Comparison of ENCODE assay signal across 26 mouse cellular contexts in genomic region chr17:34937960-34938505, GRCm38 (mm10). TPM values are rescaled to one million over a fixed set of nuclear protein-coding genes. Genes with fewer than 3 reads are reported as not detected.
DNase-seq lines count a peak whose midpoint lies in the region; ATAC-seq and TF ChIP-seq lines count a peak whose summit lies in the region.
"Had no signal": no experiment of that assay in that cellular context is flagged by ENCODE, and none has a peak within 500 bp of the region (broad histone marks: within the 10 kb centered on the region; RNA-seq: fewer than 3 reads in every experiment).

No protein-coding gene starts in this region.

- no peaks in the 10 kb centered on the region for H3K36me3 ChIP-seq in liver, embryonic 16.5 days (ENCODE audit: control insufficient read depth, insufficient read depth)
- peaks cover 18% of the 10 kb centered on the region; the same call in 1 of the 2 replicates for H3K36me3 ChIP-seq in liver, embryonic 12.5 days
- peaks cover 5% of the 10 kb centered on the region; the same call in 1 of the 2 replicates for H3K36me3 ChIP-seq in liver, postnatal 0 days (replicated peaks; ENCODE audit: insufficient read depth, low read length)
- H3K36me3 ChIP-seq in hindbrain, postnatal 0 days (ENCODE audit: insufficient read depth, low read length) = peaks cover 15% of the 10 kb centered on the region

- DNase-seq in kidney, adult 11 months = peak; percentile 83
- DNase-seq in kidney, postnatal 4 days = no peak
- DNase-seq in liver, postnatal 0 days = no peak
- DNase-seq in hindbrain, postnatal 0 days (ENCODE audit: low spot score) = no peak
- no peak for DNase-seq in heart, adult 8-10 months (ENCODE audit: low spot score)
- DNase-seq: adrenal gland, postnatal 36 days; cerebellum, adult 18-20 months; gastrocnemius, adult 2 months; lung, embryonic 14.5 days; lung, postnatal 4 days; thymus, postnatal 25 days had no signal

- peak; percentile 31; the same call in 1 of the 2 replicates for ATAC-seq in liver, embryonic 16.5 days (ENCODE audit: low read depth)
- no peak for ATAC-seq in liver, embryonic 12.5 days
- peak; percentile 12; the same call in 1 of the 2 replicates for ATAC-seq in liver, postnatal 0 days
- no peak for ATAC-seq in hindbrain, postnatal 0 days
- ATAC-seq: intestine, postnatal 0 days had no signal

- 57% methylated on average over 6 of the region's 6 CpGs for WGBS in liver, embryonic 16.5 days (ENCODE audit: insufficient replicate concordance)
- WGBS in liver, embryonic 12.5 days (ENCODE audit: insufficient replicate concordance) = 71% methylated on average over 6 of the region's 6 CpGs
- 60% methylated on average over 6 of the region's 6 CpGs for WGBS in liver, postnatal 0 days (ENCODE audit: insufficient replicate concordance)
- WGBS in hindbrain, postnatal 0 days = 85% methylated on average over 6 of the region's 6 CpGs

- no peak for TF ChIP-seq EP300 in liver, postnatal 0 days (IDR thresholded peaks at IDR 0.05; ENCODE audit: low read depth)

- H3K4me1 ChIP-seq in liver, embryonic 16.5 days (ENCODE audit: control insufficient read depth, low read depth, low read length) = peaks cover 6% of the 10 kb centered on the region
- peaks cover 35% of the 10 kb centered on the region for H3K4me1 ChIP-seq in liver, embryonic 12.5 days
- peaks cover 23% of the 10 kb centered on the region for H3K4me1 ChIP-seq in liver, postnatal 0 days (ENCODE audit: insufficient read depth)
- H3K4me1 ChIP-seq in hindbrain, postnatal 0 days (ENCODE audit: insufficient read depth, low read length) = no peaks in the 10 kb centered on the region

- H3K9me3 ChIP-seq in liver, embryonic 16.5 days (replicated peaks; ENCODE audit: control insufficient read depth, low read length) = no peaks in the 10 kb centered on the region
- no peaks in the 10 kb centered on the region for H3K9me3 ChIP-seq in liver, embryonic 12.5 days (replicated peaks)
- no peaks in the 10 kb centered on the region for H3K9me3 ChIP-seq in liver, postnatal 0 days (ENCODE audit: low read length)
- no peaks in the 10 kb centered on the region for H3K9me3 ChIP-seq in hindbrain, postnatal 0 days (ENCODE audit: low read length)
- H3K9me3 ChIP-seq: forebrain, embryonic 12.5 days; heart, embryonic 13.5 days; limb, embryonic 12.5 days; midbrain, embryonic 12.5 days; neural tube, embryonic 13.5 days had no signal

- H3K4me2 ChIP-seq in liver, embryonic 16.5 days (ENCODE audit: low read depth, low read length) = no peak overlapping the region
- H3K4me2 ChIP-seq in liver, embryonic 12.5 days = no peak overlapping the region
- no peak overlapping the region for H3K4me2 ChIP-seq in liver, postnatal 0 days (ENCODE audit: low read depth, low read length)
- no peak overlapping the region for H3K4me2 ChIP-seq in hindbrain, postnatal 0 days (ENCODE audit: low read depth, low read length)
- H3K4me2 ChIP-seq: forebrain, embryonic 12.5 days; heart, embryonic 13.5 days; hindbrain, embryonic 14.5 days; limb, embryonic 12.5 days; lung, embryonic 14.5 days; midbrain, embryonic 12.5 days; neural tube, embryonic 13.5 days had no signal

- H3K9ac ChIP-seq in liver, embryonic 16.5 days (ENCODE audit: low read depth, low read length) = no peak overlapping the region
- H3K9ac ChIP-seq in liver, embryonic 12.5 days = no peak overlapping the region
- H3K9ac ChIP-seq in liver, postnatal 0 days (replicated peaks) = no peak overlapping the region
- no peak overlapping the region for H3K9ac ChIP-seq in hindbrain, postnatal 0 days (replicated peaks; ENCODE audit: low read length)
- H3K9ac ChIP-seq: forebrain, embryonic 12.5 days; heart, embryonic 13.5 days; hindbrain, embryonic 14.5 days; limb, embryonic 12.5 days; lung, embryonic 14.5 days; midbrain, embryonic 12.5 days; neural tube, embryonic 13.5 days had no signal

- no peak overlapping the region for H3K4me3 ChIP-seq in liver, embryonic 16.5 days (ENCODE audit: low read depth, low read length)
- no peak overlapping the region for H3K4me3 ChIP-seq in liver, embryonic 12.5 days
- no peak overlapping the region for H3K4me3 ChIP-seq in liver, postnatal 0 days (ENCODE audit: low read depth, low read length)
- H3K4me3 ChIP-seq in hindbrain, postnatal 0 days (ENCODE audit: low read length) = no peak overlapping the region
- H3K4me3 ChIP-seq: forebrain, embryonic 12.5 days; gastrocnemius, adult 2 months; heart, embryonic 13.5 days; limb, embryonic 12.5 days; midbrain, embryonic 12.5 days; neural tube, embryonic 13.5 days had no signal

- H3K27ac ChIP-seq in liver, embryonic 16.5 days (ENCODE audit: low read length) = no peak overlapping the region
- H3K27ac ChIP-seq in liver, embryonic 12.5 days = no peak overlapping the region
- H3K27ac ChIP-seq in liver, postnatal 0 days (ENCODE audit: low read depth) = peak overlapping the region; percentile 66; the same call in 1 of the 2 replicates
- H3K27ac ChIP-seq in hindbrain, postnatal 0 days = no peak overlapping the region
- H3K27ac ChIP-seq: forebrain, embryonic 12.5 days; gastrocnemius, adult 2 months; heart, embryonic 13.5 days; hindbrain, embryonic 14.5 days; limb, embryonic 12.5 days; midbrain, embryonic 12.5 days; neural tube, embryonic 13.5 days had no signal

- no peak for TF ChIP-seq CTCF in liver, postnatal 0 days (IDR thresholded peaks at IDR 0.05; ENCODE audit: low read depth)
- no peak for TF ChIP-seq CTCF in hindbrain, postnatal 0 days (IDR thresholded peaks at IDR 0.05; ENCODE audit: low read depth)

- no peaks in the 10 kb centered on the region for H3K27me3 ChIP-seq in liver, embryonic 16.5 days (ENCODE audit: control insufficient read depth, insufficient read depth, low read depth, low read length)
- no peaks in the 10 kb centered on the region for H3K27me3 ChIP-seq in liver, embryonic 12.5 days (replicated peaks)
- no peaks in the 10 kb centered on the region for H3K27me3 ChIP-seq in liver, postnatal 0 days (ENCODE audit: insufficient read depth, low read length)
- no peaks in the 10 kb centered on the region for H3K27me3 ChIP-seq in hindbrain, postnatal 0 days (ENCODE audit: insufficient read depth, low read length)
- H3K27me3 ChIP-seq: CH12.LX; forebrain, embryonic 12.5 days; heart, embryonic 13.5 days; limb, embryonic 12.5 days; midbrain, embryonic 12.5 days; neural tube, embryonic 13.5 days had no signal

RNA-seq across cellular contexts. Expression of gene Neu1, which starts 7.0 kb away (rescaled TPM):
- polyA plus RNA-seq in liver, embryonic 16.5 days (2015; fragmentation: Nextera tagmentation; extraction: Ambion mirVana) = 17.8 and 20.6 TPM in 2 replicates
- 16.9 and 17.3 TPM in 2 replicates for polyA plus RNA-seq in liver, embryonic 12.5 days (2016; fragmentation: Nextera tagmentation; extraction: Ambion mirVana)
- polyA plus RNA-seq in liver, postnatal 0 days (2015; fragmentation: Nextera tagmentation; extraction: Ambion mirVana) = 35.6 and 40.3 TPM in 2 replicates
- 50.9 and 93.9 TPM in 2 replicates for total RNA-seq in hindbrain, postnatal 0 days (2014; rRNA removed)
- polyA plus RNA-seq in hindbrain, postnatal 0 days (2015; fragmentation: Nextera tagmentation; extraction: Ambion mirVana) = 42.9 and 43.1 TPM in 2 replicates
- total RNA-seq in heart, adult 8-10 months (2022) = 10 to 100 TPM; 13.0 to 16.1 (median 14.4) TPM

RNA-seq across cellular contexts. Expression of gene Hspa1b, which starts 21.0 kb away (rescaled TPM):
- polyA plus RNA-seq in liver, embryonic 16.5 days (2015; fragmentation: Nextera tagmentation; extraction: Ambion mirVana) = 0.05 TPM in 1 of 2 replicates, not detected in the other
- polyA plus RNA-seq in liver, embryonic 12.5 days (2016; fragmentation: Nextera tagmentation; extraction: Ambion mirVana) = 0.11 and 0.21 TPM in 2 replicates
- polyA plus RNA-seq in liver, postnatal 0 days (2015; fragmentation: Nextera tagmentation; extraction: Ambion mirVana) = 0.06 and 0.12 TPM in 2 replicates
- 15.2 and 20.4 TPM in 2 replicates for total RNA-seq in hindbrain, postnatal 0 days (2014; rRNA removed)
- polyA plus RNA-seq in hindbrain, postnatal 0 days (2015; fragmentation: Nextera tagmentation; extraction: Ambion mirVana) = 0.51 and 0.55 TPM in 2 replicates
- 1 to 10 TPM; 1.4 to 5.5 (median 2.6) TPM for total RNA-seq in heart, adult 8-10 months (2022)
- polyA plus RNA-seq: limb, embryonic 12.5 days; midbrain, embryonic 12.5 days had no signal

RNA-seq across cellular contexts. Expression of gene Slc44a4, which starts 23.8 kb away (rescaled TPM):
- polyA plus RNA-seq in liver, embryonic 16.5 days (2015; fragmentation: Nextera tagmentation; extraction: Ambion mirVana) = 2.6 and 3.6 TPM in 2 replicates
- polyA plus RNA-seq in liver, embryonic 12.5 days (2016; fragmentation: Nextera tagmentation; extraction: Ambion mirVana) = 0.75 and 0.79 TPM in 2 replicates
- polyA plus RNA-seq in liver, postnatal 0 days (2015; fragmentation: Nextera tagmentation; extraction: Ambion mirVana) = 3.5 and 3.6 TPM in 2 replicates
- 0.22 TPM in 1 of 2 replicates, not detected in the other for total RNA-seq in hindbrain, postnatal 0 days (2014; rRNA removed)
- polyA plus RNA-seq in hindbrain, postnatal 0 days (2015; fragmentation: Nextera tagmentation; extraction: Ambion mirVana) = 0.18 and 0.25 TPM in 2 replicates
- total RNA-seq in heart, adult 8-10 months (2022) = not detected
- total RNA-seq: gastrocnemius, adult 2 months; heart, postnatal 25 days had no signal
- polyA plus RNA-seq: forebrain, embryonic 12.5 days; limb, embryonic 12.5 days; neural tube, embryonic 13.5 days had no signal

RNA-seq across cellular contexts. Expression of gene Gm20481, which starts 31.7 kb away (rescaled TPM):
- polyA plus RNA-seq in liver, embryonic 16.5 days (2015; fragmentation: Nextera tagmentation; extraction: Ambion mirVana) = not detected in 2 replicates
- 0.73 TPM in 1 of 2 replicates, not detected in the other for polyA plus RNA-seq in liver, embryonic 12.5 days (2016; fragmentation: Nextera tagmentation; extraction: Ambion mirVana)
- polyA plus RNA-seq in liver, postnatal 0 days (2015; fragmentation: Nextera tagmentation; extraction: Ambion mirVana) = 0.28 TPM in 1 of 2 replicates, not detected in the other
- not detected in 2 replicates for total RNA-seq in hindbrain, postnatal 0 days (2014; rRNA removed)
- polyA plus RNA-seq in hindbrain, postnatal 0 days (2015; fragmentation: Nextera tagmentation; extraction: Ambion mirVana) = not detected in 2 replicates
- not detected for total RNA-seq in heart, adult 8-10 months (2022)
- total RNA-seq: adrenal gland, postnatal 36 days; CH12.LX; gastrocnemius, adult 2 months; heart, postnatal 25 days; layer of hippocampus, postnatal 10 days; MEL had no signal
- polyA plus RNA-seq: embryonic facial prominence, embryonic 11.5 days; forebrain, embryonic 12.5 days; heart, embryonic 13.5 days; hindbrain, embryonic 14.5 days; intestine, postnatal 0 days; limb, embryonic 12.5 days; lung, embryonic 14.5 days; midbrain, embryonic 12.5 days; neural tube, embryonic 13.5 days; small intestine, adult 2 months had no signal

RNA-seq across cellular contexts. Expression of gene Hspa1a, which starts 33.9 kb away (rescaled TPM):
- 0.87 and 1.5 TPM in 2 replicates for polyA plus RNA-seq in liver, embryonic 16.5 days (2015; fragmentation: Nextera tagmentation; extraction: Ambion mirVana)
- 2.8 and 5.0 TPM in 2 replicates for polyA plus RNA-seq in liver, embryonic 12.5 days (2016; fragmentation: Nextera tagmentation; extraction: Ambion mirVana)
- polyA plus RNA-seq in liver, postnatal 0 days (2015; fragmentation: Nextera tagmentation; extraction: Ambion mirVana) = 0.46 and 0.59 TPM in 2 replicates
- total RNA-seq in hindbrain, postnatal 0 days (2014; rRNA removed) = 25.0 and 29.0 TPM in 2 replicates
- 13.6 and 14.7 TPM in 2 replicates for polyA plus RNA-seq in hindbrain, postnatal 0 days (2015; fragmentation: Nextera tagmentation; extraction: Ambion mirVana)
- total RNA-seq in heart, adult 8-10 months (2022) = 1 to 10 TPM; 1.8 to 7.5 (median 3.6) TPM
- total RNA-seq: CH12.LX, MEL had no signal

Comparison
In these comparisons a context has a peak if more than half of its experiments do, and no peak if none do; other contexts are left out.
1. ATAC-seq: peak in liver, embryonic 16.5 days (single experiment) and liver, postnatal 0 days (single experiment); none in liver, embryonic 12.5 days (single experiment) and hindbrain, postnatal 0 days (single experiment).